Mouse (Mus musculus): ENCODE results near the gene Rbm45. TPM values are rescaled to one million over a fixed set of nuclear protein-coding genes. Genes with fewer than 3 reads are reported as not detected.

Gene Rbm45
- total RNA-seq (2023): 12.3 and 20.1 TPM in 2 replicates

GRCm38 (mm10) chr2:76369821-76370655 lies at the start of gene Rbm45:
Rbm45 (plus strand) TSS chr2:76369984.

GRCm38 (mm10) chr2:76338215-76339156 lies 31.3 kb upstream of the Rbm45 start, which contains the start of gene Pde11a:
Pde11a (minus strand) TSS chr2:76338774.

GRCm38 (mm10) chr2:76360226-76360625 lies 9.6 kb upstream of the Rbm45 start, which contains the start of gene Cyct:
Cyct (minus strand) TSS chr2:76360450.

GRCm38 (mm10) chr2:76406151-76406936 lies 36.6 kb downstream of the Rbm45 start, which contains the start of gene Osbpl6:
Osbpl6 (plus strand) TSS chr2:76406508.

Other genes starting within 250 kb of the Rbm45 start
- gene Pde11a, start 31.2 kb upstream of the Rbm45 start, total RNA-seq (2023): not detected in 2 replicates
- not detected in 2 replicates for gene Cyct, start 9.5 kb upstream of the Rbm45 start, total RNA-seq (2023)
- gene Osbpl6, start 36.5 kb downstream of the Rbm45 start, total RNA-seq (2023): not detected in 2 replicates